Mouse (Mus musculus): ENCODE data around the gene Nosip. TPM values are rescaled to one million over a fixed set of nuclear protein-coding genes. Genes with fewer than 3 reads are reported as not detected.

The Nosip gene
- polyA plus RNA-seq, 1 experiment = 86.5 TPM

DNA sequence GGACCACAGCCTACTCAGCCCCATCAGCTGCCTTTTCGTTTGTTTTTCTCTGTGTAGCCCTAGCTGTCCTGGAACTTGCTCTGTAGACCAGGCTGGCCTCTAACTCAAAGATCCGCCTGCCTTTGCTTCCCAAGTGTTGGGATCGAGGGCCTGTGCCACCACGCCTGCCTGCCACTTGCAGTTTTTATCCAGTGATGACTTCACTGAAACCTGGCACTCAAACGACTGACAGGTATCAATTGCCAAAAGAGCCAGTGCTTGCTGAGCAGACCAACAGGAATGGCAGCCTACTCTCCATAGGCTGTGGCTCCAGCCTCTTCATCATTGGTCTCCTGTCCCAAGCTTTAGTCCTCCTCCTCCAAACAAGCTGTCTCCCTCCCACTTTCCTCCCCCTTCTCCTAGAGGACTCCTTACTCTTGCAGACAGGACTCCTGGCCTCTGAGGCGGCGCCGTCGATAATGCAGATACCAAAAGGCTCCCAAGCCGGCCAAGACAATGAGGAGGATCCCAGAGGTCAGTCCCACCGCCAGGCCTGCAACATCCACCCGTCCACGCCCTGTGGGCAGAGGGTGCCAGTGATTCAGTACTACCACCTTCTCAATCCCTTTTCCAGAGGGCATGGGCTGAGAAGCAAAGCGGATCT, 5.8 kb upstream of the Nosip start:
- no peak for DNase-seq (ENCODE audit: extremely low spot score in 1 of 2, low spot score in 1 of 2)

DNA sequence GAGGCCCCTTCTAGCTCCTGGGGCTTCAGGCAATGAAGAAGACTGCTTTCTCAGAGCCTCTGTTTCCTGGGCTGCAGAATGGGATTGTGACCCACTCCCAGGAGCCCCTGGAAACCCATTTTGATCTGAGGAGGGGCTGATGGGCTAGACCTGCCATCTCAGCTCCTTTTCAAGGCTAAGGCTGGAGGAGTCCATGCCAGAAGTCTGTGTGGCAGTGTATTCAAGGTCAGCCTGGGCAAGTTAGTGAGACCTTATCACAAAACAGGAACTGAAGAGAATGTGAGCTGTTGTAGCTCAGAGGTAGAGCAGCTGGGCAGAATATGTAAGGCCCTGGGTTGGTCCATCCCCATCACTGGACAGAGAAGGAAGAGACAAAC, 5.3 kb upstream of the Nosip start:
- DNase-seq (ENCODE audit: extremely low spot score in 1 of 2, low spot score in 1 of 2) = no peak

DNA sequence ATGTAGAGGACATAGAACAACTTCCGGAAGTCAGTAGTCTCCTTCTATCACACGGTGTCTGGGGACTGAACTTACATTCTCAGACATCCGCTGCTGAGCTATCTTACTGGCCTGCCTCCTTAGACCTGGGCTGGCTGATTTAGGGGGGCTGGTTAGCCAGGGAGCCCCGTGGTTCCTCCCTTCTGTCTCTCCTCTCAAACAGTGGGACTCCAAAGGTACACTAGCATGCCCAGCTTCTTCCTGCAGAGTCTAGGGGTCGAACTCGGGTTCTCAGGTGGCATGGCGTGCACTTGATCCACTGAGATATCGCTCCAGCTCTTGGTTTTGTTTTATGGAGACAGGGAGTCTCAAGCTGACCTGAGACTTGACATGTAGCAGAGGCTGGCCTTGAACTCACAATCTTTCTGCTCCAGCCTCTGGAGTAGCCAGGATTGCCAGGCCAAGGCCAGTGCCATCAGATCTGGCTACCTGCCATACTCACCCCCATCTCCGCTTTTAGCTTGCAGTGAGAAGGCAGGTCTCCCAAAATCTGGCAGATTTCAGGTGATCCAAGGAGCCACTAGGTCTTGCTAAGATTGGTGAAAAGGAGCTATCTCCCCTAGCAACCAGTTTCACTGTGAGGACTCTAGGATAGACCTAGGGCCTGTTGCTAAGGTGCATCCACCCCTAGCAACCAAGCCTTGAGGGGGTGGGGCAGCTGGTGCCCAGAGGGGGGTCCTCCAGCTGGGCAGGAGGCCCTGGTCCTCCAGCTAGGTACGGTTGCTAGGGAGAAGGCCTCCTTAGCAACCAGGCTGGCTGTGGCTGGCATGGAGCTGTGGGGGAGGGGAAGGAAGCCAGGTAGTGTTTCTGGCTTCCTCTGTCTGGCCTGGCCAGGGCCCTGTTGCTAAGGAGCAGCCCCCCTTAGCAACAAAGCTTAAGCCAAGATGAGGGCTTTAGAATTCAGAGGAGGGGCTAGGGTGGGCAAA, 3.3 kb upstream of the Nosip start:
- DNase-seq (ENCODE audit: extremely low spot score in 1 of 2, low spot score in 1 of 2) = no peak

DNA sequence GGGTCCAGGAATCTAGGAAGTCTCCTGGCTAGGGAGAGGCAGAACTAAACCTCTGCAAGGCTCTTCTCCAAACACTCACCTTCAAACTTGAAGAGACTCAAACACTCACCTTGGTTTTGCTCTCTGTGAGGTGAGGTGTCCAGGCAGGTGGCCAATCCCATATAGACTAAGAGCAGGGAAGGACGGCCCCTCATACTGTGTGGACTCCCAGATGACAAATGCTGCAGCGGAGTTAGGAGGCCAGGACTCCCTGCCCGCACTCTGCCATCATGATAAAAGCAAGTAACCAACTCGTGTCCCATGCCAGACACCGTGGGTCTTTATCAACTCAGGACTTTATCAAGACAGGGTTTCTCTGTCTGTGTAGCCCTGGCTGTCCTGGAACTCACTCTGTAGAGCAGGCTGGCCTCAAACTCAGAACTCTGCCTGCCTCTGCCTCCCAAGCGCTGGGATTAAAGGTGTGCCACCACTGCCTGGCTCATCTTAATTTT, 1.6 kb upstream of the Nosip start:
- DNase-seq (ENCODE audit: extremely low spot score in 1 of 2, low spot score in 1 of 2) = no peak

DNA sequence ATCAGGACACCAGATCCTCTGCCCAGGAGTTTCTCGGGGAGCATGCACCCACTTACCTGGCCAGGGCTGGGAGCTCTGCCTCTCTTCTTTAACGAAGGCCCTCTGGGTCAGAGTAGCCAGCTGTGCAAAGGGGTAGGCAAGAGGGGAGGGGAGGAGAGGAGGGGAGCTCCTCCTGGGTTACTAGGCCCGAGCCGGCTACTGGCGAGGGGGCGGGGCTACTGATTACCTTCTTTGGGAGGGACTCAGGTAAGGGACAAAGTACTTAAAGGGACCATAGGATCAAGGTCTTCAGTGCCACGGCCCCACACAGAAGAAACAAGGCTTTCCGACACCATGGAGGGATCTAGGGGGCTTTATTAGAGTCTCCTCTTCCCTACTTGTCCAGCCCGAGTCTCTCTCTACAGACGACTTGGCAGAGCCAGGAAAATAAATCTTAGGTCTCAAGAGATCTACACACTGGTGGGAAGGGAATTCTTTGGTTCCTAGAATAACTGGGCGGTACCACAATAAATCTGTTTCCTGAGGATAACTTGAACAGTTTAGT, 625 bp upstream of the Nosip start:
- DNase-seq (ENCODE audit: extremely low spot score in 1 of 2, low spot score in 1 of 2) = no peak

DNA sequence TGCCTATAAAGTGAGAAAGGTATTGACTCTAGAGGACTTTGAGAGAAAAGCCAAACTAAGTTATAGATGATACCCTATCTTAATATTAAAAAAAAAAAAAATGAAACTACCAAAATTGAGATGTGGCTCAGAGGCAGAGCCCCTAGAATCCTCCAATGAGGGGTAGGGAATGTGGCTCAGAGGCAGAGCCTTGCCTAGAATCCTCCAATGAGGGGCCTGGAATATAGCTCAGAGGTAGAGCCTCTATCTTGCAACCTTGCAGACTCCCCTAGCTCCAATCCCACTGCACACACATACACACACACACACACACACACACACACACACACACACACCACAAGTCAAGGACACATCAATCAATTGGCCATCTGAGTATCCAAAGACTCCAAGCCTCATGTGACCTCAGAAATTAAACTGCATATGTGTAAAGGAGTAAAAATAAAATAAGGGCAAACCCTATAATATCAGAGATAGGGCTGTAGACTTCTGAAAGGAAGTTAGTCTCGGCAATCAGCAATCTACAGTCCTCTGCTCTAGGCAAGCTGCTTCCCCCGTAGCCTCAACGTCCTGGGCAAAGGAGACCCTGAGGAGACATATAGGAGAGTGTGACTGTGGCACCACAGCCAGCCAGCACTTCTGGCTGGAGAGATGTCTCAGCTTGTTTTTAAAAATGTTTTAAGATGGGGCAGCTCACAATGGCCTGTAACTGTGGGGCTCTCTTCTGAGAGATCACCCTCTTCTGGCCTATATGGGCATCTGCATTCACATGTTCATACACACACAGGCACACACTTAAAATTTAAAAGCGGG, 5.2 kb downstream of the Nosip start:
- DNase-seq (ENCODE audit: extremely low spot score in 1 of 2, low spot score in 1 of 2) = no peak

DNA sequence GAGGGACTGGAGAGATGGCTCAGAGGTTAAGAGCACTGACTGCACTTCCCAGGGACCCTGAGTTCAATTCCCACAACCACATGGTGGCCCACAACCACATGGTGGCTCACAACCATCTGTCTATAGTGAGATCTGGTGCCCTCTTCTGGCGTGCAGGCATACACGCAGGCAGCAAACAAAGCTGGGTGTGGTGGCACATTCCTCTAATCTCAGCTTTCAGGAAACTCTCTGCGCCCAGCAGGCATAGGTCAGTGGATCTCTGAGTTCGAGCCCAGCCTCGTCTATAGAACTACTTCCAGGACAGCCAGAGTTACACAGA, 5.7 kb downstream of the Nosip start:
- no peak for DNase-seq (ENCODE audit: extremely low spot score in 1 of 2, low spot score in 1 of 2)

DNA sequence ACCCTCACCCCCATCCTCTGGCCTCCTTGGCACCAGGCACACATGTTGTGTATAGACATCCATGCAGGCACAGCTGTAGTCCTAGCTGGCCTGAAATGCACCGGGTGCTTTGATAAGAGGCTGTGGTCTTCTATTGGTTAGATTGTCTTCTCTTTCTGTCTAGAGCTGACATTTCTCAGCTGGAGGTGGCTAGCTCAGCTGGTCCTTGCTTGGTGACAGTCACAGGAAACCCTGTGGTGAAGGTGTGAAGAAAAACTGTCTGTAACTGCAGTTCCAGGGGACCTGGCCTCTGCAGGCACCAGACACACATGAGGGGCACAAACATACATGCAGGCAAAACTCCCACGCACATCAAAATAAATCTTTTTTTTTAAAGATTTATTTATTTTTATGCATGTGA, 7.4 kb downstream of the Nosip start:
- no peak for DNase-seq (ENCODE audit: extremely low spot score in 1 of 2, low spot score in 1 of 2)

DNA sequence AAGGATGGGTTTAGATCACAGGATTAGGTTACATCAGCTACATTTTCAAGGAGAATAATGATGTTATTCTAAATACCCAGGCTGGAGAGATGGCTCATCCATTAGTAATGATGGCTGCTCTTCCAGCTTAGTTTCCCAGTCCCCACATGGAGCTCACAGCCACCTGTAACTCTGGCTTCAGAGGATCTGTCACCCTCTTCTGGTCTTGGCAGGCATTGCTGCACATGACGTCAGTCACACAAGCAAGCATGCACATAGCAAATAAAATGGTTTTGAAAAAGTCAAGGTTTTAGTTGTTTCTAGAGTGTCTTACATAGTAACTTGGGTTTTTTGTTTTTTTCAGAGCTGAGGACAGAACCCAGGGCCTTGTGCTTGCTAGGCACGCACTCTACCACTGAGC, 10.0 kb downstream of the Nosip start:
- no peak for DNase-seq (ENCODE audit: extremely low spot score in 1 of 2, low spot score in 1 of 2)

DNA sequence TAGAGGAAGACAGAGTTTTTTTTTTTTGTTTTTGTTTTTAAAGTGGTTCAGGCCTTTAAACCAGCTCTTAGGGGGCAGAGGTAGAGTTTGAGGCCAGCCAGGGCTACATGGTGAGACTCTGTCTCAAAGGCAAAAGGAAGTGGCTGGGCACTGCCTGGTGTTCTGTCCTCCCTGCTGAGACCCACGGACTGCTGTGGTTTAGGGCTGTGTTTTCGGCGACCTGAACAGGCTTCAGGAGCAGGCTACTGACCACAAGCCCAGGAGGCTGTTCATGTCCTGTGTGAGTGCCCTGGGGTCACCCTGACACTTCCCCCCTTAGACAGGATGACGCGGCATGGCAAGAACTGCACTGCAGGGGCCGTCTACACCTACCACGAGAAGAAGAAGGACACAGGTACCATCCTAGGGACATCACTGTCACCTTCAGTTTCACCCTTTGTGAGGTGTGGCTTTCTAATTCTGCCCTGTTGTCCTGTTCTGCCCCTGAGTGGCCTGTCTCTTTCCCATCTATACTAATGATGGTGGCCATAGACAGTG, 11.0 kb downstream of the Nosip start:
- no peak for DNase-seq (ENCODE audit: extremely low spot score in 1 of 2, low spot score in 1 of 2)

DNA sequence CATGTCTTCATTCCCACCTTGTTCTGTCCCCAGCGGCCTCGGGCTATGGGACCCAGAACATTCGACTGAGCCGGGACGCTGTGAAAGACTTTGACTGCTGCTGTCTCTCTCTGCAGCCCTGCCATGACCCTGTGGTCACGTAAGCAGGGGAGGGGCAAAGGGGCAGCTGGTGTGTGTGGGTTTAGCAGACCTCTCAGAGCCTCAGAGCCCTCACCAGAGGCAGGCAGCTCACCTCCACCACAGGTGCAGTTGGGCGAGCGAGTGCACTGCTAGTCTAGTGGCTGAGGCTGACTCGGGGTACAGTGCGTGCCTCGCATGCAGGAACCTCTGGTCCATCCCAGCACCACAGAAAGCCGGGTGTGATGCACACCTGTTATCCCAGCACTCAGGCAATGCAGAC, 11.7 kb downstream of the Nosip start:
- no peak for DNase-seq (ENCODE audit: extremely low spot score in 1 of 2, low spot score in 1 of 2)

DNA sequence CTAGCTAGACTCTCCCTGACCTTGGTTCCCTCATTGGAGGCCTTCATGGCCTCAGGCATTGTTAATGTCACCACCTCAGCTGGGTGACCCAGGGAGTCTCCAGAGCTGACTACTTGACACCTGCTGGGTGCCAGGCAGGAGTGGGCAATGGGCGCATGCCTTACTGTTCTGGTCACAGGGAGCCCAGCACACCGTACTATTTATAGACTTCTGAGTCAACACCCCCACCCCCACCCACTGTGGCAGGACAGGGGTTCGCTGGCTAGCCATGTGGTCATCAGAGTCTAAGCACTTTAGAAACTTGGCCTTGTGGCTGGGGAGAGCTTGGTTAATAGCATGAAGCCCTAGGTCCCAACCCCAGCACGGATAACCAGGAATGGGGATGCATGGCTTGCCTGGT, 13.2 kb downstream of the Nosip start:
- no peak for DNase-seq (ENCODE audit: extremely low spot score in 1 of 2, low spot score in 1 of 2)

DNA sequence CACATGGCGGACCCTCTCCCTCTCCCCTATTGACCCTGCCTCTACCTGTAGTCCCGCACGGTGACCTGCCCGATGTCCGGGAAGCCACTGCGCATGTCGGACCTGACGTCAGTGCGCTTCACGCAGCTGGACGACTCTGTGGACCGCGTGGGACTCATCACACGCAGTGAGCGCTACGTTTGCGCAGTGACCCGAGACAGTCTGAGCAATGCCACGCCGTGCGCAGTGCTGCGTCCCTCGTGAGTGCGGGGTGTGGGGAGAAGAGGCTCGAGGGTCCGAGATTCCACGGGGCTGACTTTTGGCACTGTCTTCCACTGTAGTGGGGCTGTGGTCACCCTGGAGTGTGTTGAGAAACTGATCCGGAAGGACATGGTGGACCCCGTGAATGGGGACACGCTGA, 14.3 kb downstream of the Nosip start:
- no peak for DNase-seq (ENCODE audit: extremely low spot score in 1 of 2, low spot score in 1 of 2)

DNA sequence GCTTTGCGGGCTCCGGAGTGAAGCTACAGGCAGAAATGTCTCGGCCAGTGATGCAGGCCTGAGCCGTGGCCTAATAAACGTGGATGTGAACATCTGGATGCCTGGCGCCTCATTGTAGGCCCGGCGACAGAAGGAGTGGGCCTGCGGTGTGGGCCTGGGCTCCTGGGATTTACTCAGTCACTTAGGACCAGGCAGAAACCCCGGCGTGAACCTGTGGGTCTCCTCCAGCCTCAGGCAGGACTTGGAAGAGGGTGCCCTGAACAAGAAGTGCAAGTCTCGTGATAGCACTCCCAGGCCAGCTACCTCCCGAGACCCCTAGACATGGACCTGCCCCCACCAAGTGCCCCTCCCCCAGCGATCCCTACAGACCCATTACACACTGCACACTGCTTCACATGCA, 15.1 kb downstream of the Nosip start:
- no peak for DNase-seq (ENCODE audit: extremely low spot score in 1 of 2, low spot score in 1 of 2)

DNA sequence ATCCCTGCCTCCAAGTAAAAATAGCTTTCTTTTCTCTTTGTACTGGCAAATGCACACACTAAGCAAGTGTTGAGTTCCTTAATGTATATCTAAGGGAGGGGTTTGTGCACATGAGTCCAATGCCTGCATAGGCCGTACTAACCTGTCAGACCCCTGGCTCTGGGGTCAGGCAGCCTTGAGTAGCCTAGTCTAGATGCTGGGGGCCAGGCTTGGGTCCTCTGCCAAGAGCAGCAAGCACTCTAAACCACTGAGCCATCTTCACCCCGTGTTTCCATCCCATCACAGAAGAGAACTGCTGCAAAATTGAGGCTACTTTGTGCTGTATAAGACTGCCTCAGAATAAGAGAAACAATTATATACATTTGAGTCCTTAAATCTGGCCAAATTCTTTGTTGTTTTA, 15.6 kb downstream of the Nosip start:
- DNase-seq (ENCODE audit: extremely low spot score in 1 of 2, low spot score in 1 of 2) = no peak

DNA sequence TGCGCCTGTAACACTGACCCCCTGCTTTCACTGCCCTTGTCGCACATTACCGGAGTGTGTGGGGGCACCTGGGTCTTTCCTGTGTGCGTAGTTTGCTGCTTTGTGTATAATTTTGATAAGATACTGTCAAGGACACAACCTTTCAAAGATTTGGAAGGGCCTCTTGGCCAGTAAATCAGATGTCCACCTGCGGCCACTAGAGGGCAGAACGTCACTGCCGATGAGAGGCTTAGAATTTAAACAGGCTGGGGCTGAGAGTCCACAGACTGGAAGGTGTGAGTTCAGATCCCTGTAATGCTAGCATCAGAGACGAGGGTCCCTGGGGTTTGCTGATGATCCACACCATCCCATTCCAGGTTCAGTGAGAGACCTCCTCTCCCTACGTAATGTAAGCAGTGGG, 16.3 kb downstream of the Nosip start:
- peak in 1 of 2 experiments; percentile 72 for DNase-seq (ENCODE audit: extremely low spot score in 1 of 2, low spot score in 1 of 2)

DNA sequence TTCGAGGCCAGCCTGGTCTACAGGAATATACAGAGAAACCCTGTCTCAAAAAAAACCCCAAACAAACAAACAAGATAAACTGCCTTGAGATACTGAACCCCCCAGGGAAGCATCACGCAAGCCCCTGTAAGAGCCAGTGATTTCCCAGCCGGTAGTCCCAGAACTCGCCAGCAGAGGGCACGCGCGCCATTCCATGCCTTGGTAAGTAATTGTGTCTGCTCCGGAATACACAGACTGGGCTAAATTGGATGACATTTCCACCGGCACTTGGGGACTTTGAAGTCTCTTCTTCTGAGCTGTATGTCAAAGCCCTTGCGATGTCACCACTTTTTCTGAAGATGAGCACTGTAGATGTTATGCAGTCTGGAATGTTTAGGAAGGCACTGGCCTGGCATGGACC, 17.6 kb downstream of the Nosip start:
- DNase-seq (ENCODE audit: extremely low spot score in 1 of 2, low spot score in 1 of 2) = peak; percentile 75 to 97

DNA sequence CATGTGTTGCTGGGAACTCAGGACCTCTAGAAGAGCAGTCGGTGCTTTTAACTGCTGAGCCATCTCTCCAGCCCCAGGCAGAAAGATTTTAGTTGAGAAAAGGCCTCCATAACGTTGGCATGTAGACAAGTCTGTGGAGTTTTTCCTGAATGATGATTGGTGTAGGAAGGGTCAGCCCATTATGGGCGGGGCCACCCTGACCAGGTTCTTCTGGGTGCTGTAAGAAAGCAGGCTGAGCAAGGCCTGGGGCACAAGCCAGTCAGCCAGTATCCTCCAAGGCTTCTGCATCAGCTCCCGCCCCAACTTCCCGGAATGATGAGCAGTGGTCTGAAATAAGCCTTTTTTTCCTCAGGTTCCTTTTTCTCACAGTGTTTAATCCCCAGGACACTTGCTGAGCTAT, 18.8 kb downstream of the Nosip start:
- no peak for DNase-seq (ENCODE audit: extremely low spot score in 1 of 2, low spot score in 1 of 2)

DNA sequence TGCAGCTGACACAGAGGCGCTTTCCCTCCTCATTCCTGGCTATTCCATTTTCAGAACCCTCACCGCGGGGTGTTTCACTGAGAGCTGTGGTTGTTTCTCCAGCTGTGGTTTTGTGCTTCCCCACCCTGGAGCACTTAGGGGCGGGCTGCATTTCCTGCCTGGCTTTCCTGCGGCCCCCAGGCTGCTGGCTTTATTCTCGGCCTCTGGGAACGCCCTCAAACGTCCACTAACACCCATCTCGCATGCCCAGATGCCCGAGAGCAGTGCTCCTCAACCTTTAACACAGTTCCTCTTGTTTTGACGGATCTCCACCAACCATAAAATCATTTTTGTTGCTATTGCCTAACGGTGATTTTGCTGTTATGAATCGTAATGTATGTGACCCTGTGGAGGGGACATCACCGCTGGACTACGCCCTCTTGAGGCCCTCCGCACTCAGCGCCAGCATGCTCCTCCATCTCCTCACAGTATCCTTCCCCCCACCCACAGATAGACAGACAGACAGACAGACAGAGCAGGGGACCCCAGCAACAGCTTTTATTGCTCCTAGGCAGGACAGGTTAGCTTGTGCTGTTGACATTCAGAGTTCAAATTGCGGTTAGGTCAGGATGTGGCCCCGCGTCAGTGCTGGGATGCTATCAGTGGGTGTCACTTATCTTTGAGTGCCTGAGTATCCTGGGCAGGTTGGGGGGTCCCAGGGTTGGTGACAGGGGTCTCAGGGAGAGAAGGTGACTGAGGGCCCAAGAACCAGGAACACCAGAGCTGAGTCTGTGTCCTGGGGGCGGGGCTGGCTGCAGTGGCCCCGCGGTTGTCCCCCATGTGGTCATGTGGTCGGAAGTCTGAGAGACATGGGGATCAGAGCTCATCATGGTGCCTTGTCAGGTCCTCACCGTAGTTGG, 20.4 kb downstream of the Nosip start:
- DNase-seq (ENCODE audit: extremely low spot score in 1 of 2, low spot score in 1 of 2) = no peak
